ENCODE assay signal across 20 mouse cellular contexts in genomic region chr5:80578741-80579140, GRCm38 (mm10).
DNase-seq lines count a peak whose midpoint lies in the region; ATAC-seq and TF ChIP-seq lines count a peak whose summit lies in the region.
"Had no signal": no experiment of that assay in that cellular context is flagged by ENCODE, and none has a peak within 500 bp of the region (broad histone marks: within the 10 kb centered on the region; RNA-seq: fewer than 3 reads in every experiment).

No protein-coding gene starts in this region.

- TF ChIP-seq EP300 in liver, postnatal 0 days (IDR thresholded peaks at IDR 0.05; ENCODE audit: low read depth): no peak

- no peaks in the 10 kb centered on the region for H3K9me3 ChIP-seq in liver, postnatal 0 days (ENCODE audit: low read length)
- H3K9me3 ChIP-seq: G1E had no signal

- WGBS in liver, adult 2 months: 25% methylated on average over 1 of the region's 1 CpGs
- WGBS in liver, postnatal 0 days (ENCODE audit: insufficient replicate concordance): 59% methylated on average over 1 of the region's 1 CpGs

- no peaks in the 10 kb centered on the region for H3K79me2 ChIP-seq in liver, adult 2 months (ENCODE audit: control insufficient read depth, insufficient read depth, low read length)

- no peaks in the 10 kb centered on the region for H3K36me3 ChIP-seq in liver, adult 2 months (ENCODE audit: control insufficient read depth, insufficient read depth, low read length)
- no peaks in the 10 kb centered on the region for H3K36me3 ChIP-seq in liver, postnatal 0 days (replicated peaks; ENCODE audit: insufficient read depth, low read length)
- H3K36me3 ChIP-seq: G1E had no signal

- ATAC-seq in liver, postnatal 0 days: no peak
- ATAC-seq: activated CD4-positive, CD25-positive, alpha-beta regulatory T cell, adult 4 months; CD4-positive, CD25-positive, alpha-beta regulatory T cell, adult 4 months; Patski had no signal

- peak; percentile 68 for DNase-seq in liver, adult 2 months (ENCODE audit: extremely low read depth, low read depth, low spot score)
- no peak for DNase-seq in liver, postnatal 0 days
- peak; percentile 56 for DNase-seq in adipocyte (ENCODE audit: low spot score)
- no peak for DNase-seq in lung, adult 18-20 months
- DNase-seq: adrenal gland, adult 2 months; adrenal gland, adult 8-10 months; adrenal gland, postnatal 10 days; adrenal gland, postnatal 14 days; adrenal gland, postnatal 25 days; adrenal gland, postnatal 36 days; B cell, adult 2 months; cerebellum, adult 11 months; cerebellum, adult 11-12 months; cerebellum, adult 18-20 months; cerebellum, adult 2 months had no signal

- no peak overlapping the region for H3K9ac ChIP-seq in liver, adult 2 months (ENCODE audit: low read depth, low read length)
- no peak overlapping the region for H3K9ac ChIP-seq in liver, postnatal 0 days (replicated peaks)

- no peaks in the 10 kb centered on the region for H3K4me1 ChIP-seq in liver, adult 2 months (ENCODE audit: control insufficient read depth, insufficient read depth, low read length)
- H3K4me1 ChIP-seq in liver, postnatal 0 days (ENCODE audit: insufficient read depth): no peaks in the 10 kb centered on the region

- no peak overlapping the region for H3K27ac ChIP-seq in liver, adult 2 months (replicated peaks; ENCODE audit: insufficient read depth, low read depth, low read length)
- no peak overlapping the region for H3K27ac ChIP-seq in liver, postnatal 0 days (ENCODE audit: low read depth)

- no peak overlapping the region for H3K4me2 ChIP-seq in liver, postnatal 0 days (ENCODE audit: low read depth, low read length)

- no peaks in the 10 kb centered on the region for H3K27me3 ChIP-seq in liver, adult 2 months (ENCODE audit: control insufficient read depth, insufficient read depth, low read length)
- H3K27me3 ChIP-seq in liver, postnatal 0 days (ENCODE audit: insufficient read depth, low read length): no peaks in the 10 kb centered on the region
- H3K27me3 ChIP-seq: CH12.LX had no signal

- no peak for TF ChIP-seq POLR2A in liver, adult 2 months (IDR thresholded peaks at IDR 0.05; ENCODE audit: extremely low read depth, insufficient read depth, low read length)

- TF ChIP-seq CTCF in liver, adult 2 months (IDR thresholded peaks at IDR 0.05; ENCODE audit: low read depth, low read length): no peak
- no peak for TF ChIP-seq CTCF in liver, postnatal 0 days (IDR thresholded peaks at IDR 0.05; ENCODE audit: low read depth)

- no peak overlapping the region for H3K4me3 ChIP-seq in liver, adult 2 months (ENCODE audit: insufficient read depth, low read depth, low read length)
- no peak overlapping the region for H3K4me3 ChIP-seq in liver, postnatal 0 days (ENCODE audit: low read depth, low read length)

Comparison
In these comparisons a context has a peak if more than half of its experiments do, and no peak if none do; other contexts are left out.
1. DNase-seq: peak in liver, adult 2 months (single experiment) and adipocyte (single experiment); none in liver, postnatal 0 days (single experiment) and lung, adult 18-20 months (0 of 2).